Mouse (Mus musculus): Measurements from ENCODE around the gene Man1a2. TPM values are rescaled to one million over a fixed set of nuclear protein-coding genes. Genes with fewer than 3 reads are reported as not detected.

Gene Man1a2
- polyA plus RNA-seq, 1 experiment, result 33.3 TPM

DNA sequence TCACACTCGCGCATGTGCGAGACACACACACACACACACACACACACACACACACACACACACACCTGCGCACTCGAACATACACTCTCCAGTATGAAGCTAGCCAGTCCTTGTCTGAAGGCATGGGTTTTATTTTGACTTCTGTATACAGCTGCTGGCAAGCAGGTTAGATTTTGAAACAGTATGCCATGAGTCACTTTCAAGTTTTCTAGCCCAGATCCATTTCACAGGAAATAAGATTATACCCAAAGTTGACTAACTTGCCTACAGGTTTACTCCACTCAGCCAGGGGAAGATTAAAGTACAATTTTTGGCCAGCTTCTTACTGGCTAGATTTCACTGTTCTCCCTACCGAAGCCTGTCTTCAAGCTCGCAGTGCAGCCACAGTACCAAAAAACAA lies 125.9 kb downstream of the Man1a2 start:
- no peak for DNase-seq
- Histone ChIP-seq H3K27ac (ENCODE audit: control insufficient read depth, insufficient read depth, low read length) (peak overlapping the region; percentile 92), H3K36me3 (ENCODE audit: control insufficient read depth, insufficient read depth, low read length) (peaks cover under 1% of the 10 kb centered on the region; the same call in 1 of the 2 replicates), H3K4me3 (ENCODE audit: control insufficient read depth, insufficient read depth, low read length) (no peak overlapping the region), H3K4me1 (replicated peaks; ENCODE audit: control insufficient read depth, insufficient read depth, low read length) (peaks cover 44% of the 10 kb centered on the region), H3K27me3 (ENCODE audit: control insufficient read depth, insufficient read depth, low read length) (no peaks in the 10 kb centered on the region)
- no peak for TF ChIP-seq POLR2A (IDR thresholded peaks at IDR 0.05; ENCODE audit: control insufficient read depth, extremely low read depth, insufficient read depth, low read length, poor library complexity)
- no peak for TF ChIP-seq CTCF (IDR thresholded peaks at IDR 0.05; ENCODE audit: borderline replicate concordance, control insufficient read depth, extremely low read depth, insufficient read depth, low read length, poor library complexity)
- WGBS, result 98% methylated on average over 7 of the region's 7 CpGs

GRCm38 (mm10) chr3:100558211-100558708 lies 127.0 kb downstream of the Man1a2 start:
- H3K36me3 ChIP-seq (ENCODE audit: control insufficient read depth, insufficient read depth, low read length), result no peaks in the 10 kb centered on the region
- H3K27me3 ChIP-seq (ENCODE audit: control insufficient read depth, insufficient read depth, low read length), result no peaks in the 10 kb centered on the region
- 49% methylated on average over 4 of the region's 4 CpGs for WGBS
- no peak overlapping the region for H3K4me3 ChIP-seq (ENCODE audit: control insufficient read depth, insufficient read depth, low read length)
- DNase-seq, result peak; percentile 34
- H3K27ac ChIP-seq (ENCODE audit: control insufficient read depth, insufficient read depth, low read length), result peak overlapping the region; percentile 88
- TF ChIP-seq POLR2A (IDR thresholded peaks at IDR 0.05; ENCODE audit: control insufficient read depth, extremely low read depth, insufficient read depth, low read length, poor library complexity), result no peak
- TF ChIP-seq CTCF (IDR thresholded peaks at IDR 0.05; ENCODE audit: borderline replicate concordance, control insufficient read depth, extremely low read depth, insufficient read depth, low read length, poor library complexity), result no peak
- peaks cover 44% of the 10 kb centered on the region for H3K4me1 ChIP-seq (replicated peaks; ENCODE audit: control insufficient read depth, insufficient read depth, low read length)

DNA sequence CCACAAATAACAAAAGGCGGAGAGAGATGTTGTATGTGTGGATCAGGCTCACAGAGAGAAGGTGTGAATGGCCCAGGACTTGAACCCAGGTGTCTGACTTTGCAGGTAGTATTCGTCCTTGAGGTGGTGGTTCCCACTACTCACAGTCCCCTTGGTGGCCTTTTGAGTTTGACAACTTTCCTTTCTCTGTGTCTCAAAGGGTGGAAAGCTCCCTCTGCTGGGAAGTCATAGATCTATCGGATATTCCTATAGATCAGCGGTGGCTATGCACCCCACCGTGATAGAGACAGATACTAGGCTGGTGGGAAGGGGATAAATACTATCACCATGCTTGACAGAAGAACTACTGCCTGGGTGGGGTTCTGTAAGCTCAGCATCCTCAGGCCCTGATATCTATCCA lies 130.5 kb downstream of the Man1a2 start:
- Histone ChIP-seq H3K36me3 (ENCODE audit: control insufficient read depth, insufficient read depth, low read length) (no peaks in the 10 kb centered on the region), H3K27ac (ENCODE audit: control insufficient read depth, insufficient read depth, low read length) (no peak overlapping the region), H3K27me3 (ENCODE audit: control insufficient read depth, insufficient read depth, low read length) (no peaks in the 10 kb centered on the region), H3K4me1 (replicated peaks; ENCODE audit: control insufficient read depth, insufficient read depth, low read length) (peaks cover 23% of the 10 kb centered on the region), H3K4me3 (ENCODE audit: control insufficient read depth, insufficient read depth, low read length) (no peak overlapping the region)
- 64% methylated on average over 5 of the region's 5 CpGs for WGBS
- TF ChIP-seq POLR2A (IDR thresholded peaks at IDR 0.05; ENCODE audit: control insufficient read depth, extremely low read depth, insufficient read depth, low read length, poor library complexity), result no peak
- TF ChIP-seq CTCF (IDR thresholded peaks at IDR 0.05; ENCODE audit: borderline replicate concordance, control insufficient read depth, extremely low read depth, insufficient read depth, low read length, poor library complexity), result no peak
- no peak for DNase-seq

GRCm38 (mm10) chr3:100552171-100552570 lies 133.1 kb downstream of the Man1a2 start:
- DNase-seq, result no peak
- H3K4me1 ChIP-seq (replicated peaks; ENCODE audit: control insufficient read depth, insufficient read depth, low read length), result peaks cover 12% of the 10 kb centered on the region
- no peaks in the 10 kb centered on the region for H3K27me3 ChIP-seq (ENCODE audit: control insufficient read depth, insufficient read depth, low read length)
- TF ChIP-seq POLR2A (IDR thresholded peaks at IDR 0.05; ENCODE audit: control insufficient read depth, extremely low read depth, insufficient read depth, low read length, poor library complexity) (no peak), CTCF (IDR thresholded peaks at IDR 0.05; ENCODE audit: borderline replicate concordance, control insufficient read depth, extremely low read depth, insufficient read depth, low read length, poor library complexity) (no peak)
- 100% methylated on average over 1 of the region's 3 CpGs for WGBS
- H3K4me3 ChIP-seq (ENCODE audit: control insufficient read depth, insufficient read depth, low read length), result no peak overlapping the region
- no peaks in the 10 kb centered on the region for H3K36me3 ChIP-seq (ENCODE audit: control insufficient read depth, insufficient read depth, low read length)
- no peak overlapping the region for H3K27ac ChIP-seq (ENCODE audit: control insufficient read depth, insufficient read depth, low read length)

DNA sequence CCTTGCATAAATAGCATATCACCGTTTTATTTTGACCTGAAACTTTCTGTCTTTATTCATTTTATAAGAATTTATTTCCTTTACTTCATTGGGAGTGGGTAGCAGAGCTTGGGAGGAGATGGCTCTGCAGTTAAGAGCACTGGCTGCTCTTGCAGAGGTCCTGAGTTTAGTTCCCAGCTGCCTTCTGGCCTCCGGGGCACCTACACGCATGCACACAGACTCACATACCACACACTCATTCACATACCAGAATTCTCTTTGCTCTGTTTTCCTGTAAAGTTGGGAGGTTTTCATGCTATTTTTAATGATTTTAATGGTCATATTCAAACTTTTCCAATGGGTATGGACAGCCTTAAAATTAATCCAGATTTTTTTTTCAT lies 137.4 kb downstream of the Man1a2 start:
- WGBS, result 90% methylated on average over 3 of the region's 3 CpGs
- H3K36me3 ChIP-seq (ENCODE audit: control insufficient read depth, insufficient read depth, low read length), result no peaks in the 10 kb centered on the region
- no peaks in the 10 kb centered on the region for H3K27me3 ChIP-seq (ENCODE audit: control insufficient read depth, insufficient read depth, low read length)
- TF ChIP-seq CTCF (IDR thresholded peaks at IDR 0.05; ENCODE audit: borderline replicate concordance, control insufficient read depth, extremely low read depth, insufficient read depth, low read length, poor library complexity), result no peak
- no peak for TF ChIP-seq POLR2A (IDR thresholded peaks at IDR 0.05; ENCODE audit: control insufficient read depth, extremely low read depth, insufficient read depth, low read length, poor library complexity)
- DNase-seq, result no peak
- H3K27ac ChIP-seq (ENCODE audit: control insufficient read depth, insufficient read depth, low read length), result no peak overlapping the region
- no peaks in the 10 kb centered on the region for H3K4me1 ChIP-seq (replicated peaks; ENCODE audit: control insufficient read depth, insufficient read depth, low read length)
- no peak overlapping the region for H3K4me3 ChIP-seq (ENCODE audit: control insufficient read depth, insufficient read depth, low read length)

- DNase-seq, result no peak
- Histone ChIP-seq H3K27me3 (ENCODE audit: control insufficient read depth, insufficient read depth, low read length) (no peaks in the 10 kb centered on the region), H3K4me3 (ENCODE audit: control insufficient read depth, insufficient read depth, low read length) (no peak overlapping the region), H3K27ac (ENCODE audit: control insufficient read depth, insufficient read depth, low read length) (no peak overlapping the region), H3K4me1 (replicated peaks; ENCODE audit: control insufficient read depth, insufficient read depth, low read length) (no peaks in the 10 kb centered on the region), H3K36me3 (ENCODE audit: control insufficient read depth, insufficient read depth, low read length) (no peaks in the 10 kb centered on the region)
- TF ChIP-seq POLR2A (IDR thresholded peaks at IDR 0.05; ENCODE audit: control insufficient read depth, extremely low read depth, insufficient read depth, low read length, poor library complexity) (no peak), CTCF (IDR thresholded peaks at IDR 0.05; ENCODE audit: borderline replicate concordance, control insufficient read depth, extremely low read depth, insufficient read depth, low read length, poor library complexity) (no peak)
- 87% methylated on average over 10 of the region's 10 CpGs for WGBS
Observed at GRCm38 (mm10) chr3:100547162-100547912, 138.0 kb downstream of the Man1a2 start.
